Mouse (Mus musculus): ENCODE results near the gene Fam126a.

DNA sequence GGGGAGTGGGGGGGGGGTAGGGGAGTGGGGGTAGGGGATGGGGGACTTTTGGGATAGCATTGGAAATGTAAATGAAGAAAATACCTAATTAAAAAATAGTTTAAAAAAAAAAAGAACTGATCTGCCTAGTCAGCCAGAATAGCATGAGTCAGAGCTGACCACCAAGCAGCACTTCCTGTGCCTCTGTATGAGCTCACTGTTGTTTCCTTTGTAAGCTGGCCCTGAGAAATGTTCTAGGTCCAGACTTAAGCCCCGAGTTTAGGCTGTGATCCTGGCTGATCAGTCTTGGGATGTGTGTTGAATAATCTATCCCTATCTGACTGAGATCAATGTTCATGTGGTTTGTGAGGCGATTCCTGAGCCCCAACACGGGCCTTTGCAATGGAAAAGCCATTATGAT lies 143.4 kb downstream of the Fam126a start:
- no peak for TF ChIP-seq GATA1 (IDR thresholded peaks at IDR 0.05; ENCODE audit: borderline replicate concordance, low read length)
- TF ChIP-seq FLI1 (IDR thresholded peaks at IDR 0.05; ENCODE audit: low read length), result no peak

Measured in megakaryocyte, embryonic 14.5 days (primary cell).